Comparison of ENCODE assay signal across 29 mouse cellular contexts in the genomic region with DNA sequence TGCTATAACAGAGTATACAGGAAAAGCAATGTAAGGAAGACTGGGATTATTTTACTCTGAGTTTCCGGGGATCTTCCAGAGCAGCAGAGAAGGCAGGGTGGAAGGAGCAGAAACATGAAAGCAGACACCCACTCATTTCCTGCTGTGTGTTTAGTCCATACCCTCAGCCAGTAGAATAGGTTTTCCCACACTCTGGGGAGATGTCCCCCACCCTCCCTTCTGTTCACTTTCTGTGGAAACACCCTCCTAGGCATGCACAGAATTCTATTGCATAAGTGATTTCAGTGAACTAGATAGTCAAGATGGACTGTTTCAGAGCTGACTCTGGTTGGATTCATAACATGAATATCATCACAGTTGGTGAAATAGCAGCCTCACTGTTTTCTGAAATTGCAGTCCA.
"Had no signal": no experiment of that assay in that cellular context is flagged by ENCODE, and none has a peak within 500 bp of the region (broad histone marks: within the 10 kb centered on the region; RNA-seq: fewer than 3 reads in every experiment).

No protein-coding gene starts in this region.

- H3K4me3 ChIP-seq: limb, embryonic 12.5 days; limb, embryonic 13.5 days; limb, embryonic 15.5 days; liver, embryonic 12.5 days; liver, embryonic 13.5 days; liver, embryonic 15.5 days; lung, embryonic 15.5 days; megakaryocyte, embryonic 14.5 days; midbrain, embryonic 10.5 days; midbrain, embryonic 12.5 days; midbrain, embryonic 13.5 days; midbrain, embryonic 15.5 days; myocyte; neural tube, embryonic 12.5 days had no signal

- H3K27ac ChIP-seq: limb, embryonic 12.5 days; limb, embryonic 13.5 days; limb, embryonic 15.5 days; liver, embryonic 12.5 days; liver, embryonic 13.5 days; liver, embryonic 14.5 days; liver, embryonic 15.5 days; lung, embryonic 15.5 days; macrophage; midbrain, embryonic 10.5 days; midbrain, embryonic 12.5 days; midbrain, embryonic 13.5 days; midbrain, embryonic 15.5 days; neural tube, embryonic 12.5 days had no signal

- ATAC-seq: liver, embryonic 12.5 days; liver, postnatal 0 days; lung, postnatal 0 days; midbrain, embryonic 13.5 days; midbrain, embryonic 15.5 days; midbrain, embryonic 16.5 days had no signal

- H3K27me3 ChIP-seq: limb, embryonic 12.5 days; limb, embryonic 13.5 days; limb, embryonic 15.5 days; liver, embryonic 12.5 days; liver, embryonic 13.5 days; liver, embryonic 15.5 days; lung, embryonic 15.5 days; megakaryocyte, embryonic 14.5 days; midbrain, embryonic 12.5 days; midbrain, embryonic 13.5 days; midbrain, embryonic 15.5 days; neural tube, embryonic 12.5 days had no signal

- DNase-seq: left cerebral cortex, postnatal 4 days; liver; liver, embryonic 13.5 days; liver, postnatal 0 days; lung, adult 18-20 months; lung, adult 2 months; lung, embryonic 14.5 days; lung, postnatal 10 days; lung, postnatal 14 days; lung, postnatal 36 days; lung, postnatal 4 days; midbrain, embryonic 14.5 days had no signal

- H3K36me3 ChIP-seq: limb, embryonic 12.5 days; limb, embryonic 13.5 days; limb, embryonic 15.5 days; liver, embryonic 12.5 days; liver, embryonic 13.5 days; liver, embryonic 15.5 days; lung, embryonic 15.5 days; midbrain, embryonic 10.5 days; midbrain, embryonic 12.5 days; midbrain, embryonic 13.5 days; midbrain, embryonic 15.5 days; neural tube, embryonic 12.5 days had no signal

- H3K9me3 ChIP-seq: limb, embryonic 12.5 days; limb, embryonic 13.5 days; limb, embryonic 15.5 days; liver, embryonic 12.5 days; liver, embryonic 13.5 days; liver, embryonic 15.5 days; lung, embryonic 15.5 days; megakaryocyte, embryonic 14.5 days; midbrain, embryonic 10.5 days; midbrain, embryonic 12.5 days; midbrain, embryonic 13.5 days; midbrain, embryonic 15.5 days; neural tube, embryonic 12.5 days had no signal

- H3K4me1 ChIP-seq: limb, embryonic 12.5 days; limb, embryonic 13.5 days; limb, embryonic 15.5 days; liver, embryonic 12.5 days; liver, embryonic 13.5 days; liver, embryonic 15.5 days; lung, embryonic 15.5 days; megakaryocyte, embryonic 14.5 days; midbrain, embryonic 10.5 days; midbrain, embryonic 12.5 days; midbrain, embryonic 13.5 days; midbrain, embryonic 15.5 days; neural tube, embryonic 12.5 days had no signal
